ENCODE assay signal across 9 mouse cellular contexts in genomic region chr5:52411567-52411966, GRCm38 (mm10). TPM values are rescaled to one million over a fixed set of nuclear protein-coding genes. Genes with fewer than 3 reads are reported as not detected.
DNase-seq lines count a peak whose midpoint lies in the region; ATAC-seq lines count a peak whose summit lies in the region.
"Had no signal": no experiment of that assay in that cellular context is flagged by ENCODE, and none has a peak within 500 bp of the region (broad histone marks: within the 10 kb centered on the region; RNA-seq: fewer than 3 reads in every experiment).

No protein-coding gene starts in this region.

- no peak overlapping the region for H3K4me2 ChIP-seq in kidney, embryonic 14.5 days (replicated peaks; ENCODE audit: low read depth, low read length)

- no peak overlapping the region for H3K27ac ChIP-seq in kidney, embryonic 14.5 days (ENCODE audit: low read depth, low read length)
- H3K27ac ChIP-seq in limb, embryonic 10.5 days = no peak overlapping the region

- H3K9me3 ChIP-seq in kidney, embryonic 14.5 days (ENCODE audit: control insufficient read depth, low read length) = no peaks in the 10 kb centered on the region
- no peaks in the 10 kb centered on the region for H3K9me3 ChIP-seq in limb, embryonic 10.5 days (replicated peaks)

- H3K27me3 ChIP-seq in kidney, embryonic 14.5 days (ENCODE audit: control insufficient read depth, insufficient read depth, low read length) = no peaks in the 10 kb centered on the region
- no peaks in the 10 kb centered on the region for H3K27me3 ChIP-seq in limb, embryonic 10.5 days (ENCODE audit: low read depth, poor library complexity, severe bottlenecking)

- ATAC-seq in kidney, embryonic 14.5 days (ENCODE audit: low FRiP score, low TSS enrichment) = 0 out of 2 replicates have a peak, but pooled peaks have one; percentile 35
- ATAC-seq in megakaryocyte, adult 5-6 weeks (ENCODE audit: poor library complexity, severe bottlenecking) = no peak

- DNase-seq in kidney, adult 9 months = no peak
- peak; percentile 45 for DNase-seq in 3T3-L1 (ENCODE audit: low read depth, low spot score)
- DNase-seq in R1 (ENCODE audit: low read depth, low spot score) = peak; percentile 48
- peak; percentile 70 for DNase-seq in limb, embryonic 10.5 days (ENCODE audit: low spot score)
- no peak for DNase-seq in T-cell, adult 2 months (ENCODE audit: low spot score)
- DNase-seq in urinary bladder, postnatal 10 days (ENCODE audit: low spot score) = no peak
- DNase-seq: cerebellum, adult 2 months had no signal

- H3K9ac ChIP-seq in kidney, embryonic 14.5 days (ENCODE audit: low read depth, low read length) = no peak overlapping the region

- H3K36me3 ChIP-seq in kidney, embryonic 14.5 days (ENCODE audit: control insufficient read depth, insufficient read depth, low read length) = no peaks in the 10 kb centered on the region
- no peaks in the 10 kb centered on the region for H3K36me3 ChIP-seq in limb, embryonic 10.5 days

- 63% methylated on average over 3 of the region's 3 CpGs for WGBS in kidney, embryonic 14.5 days
- WGBS in limb, embryonic 10.5 days = 66% methylated on average over 3 of the region's 3 CpGs

- no peaks in the 10 kb centered on the region for H3K4me1 ChIP-seq in kidney, embryonic 14.5 days (ENCODE audit: control insufficient read depth, insufficient read depth, low read length)
- no peaks in the 10 kb centered on the region; the same call in 1 of the 2 replicates for H3K4me1 ChIP-seq in limb, embryonic 10.5 days

- no peak overlapping the region for H3K4me3 ChIP-seq in kidney, embryonic 14.5 days (ENCODE audit: low read length)
- H3K4me3 ChIP-seq in limb, embryonic 10.5 days = no peak overlapping the region

RNA-seq across cellular contexts. Expression of gene Sod3, which starts 48.0 kb away (rescaled TPM):
- polyA plus RNA-seq in kidney, embryonic 14.5 days (2014; fragmentation: Nextera tagmentation; extraction: Ambion mirVana) = 2.1 and 4.5 TPM in 2 replicates
- 0.05 TPM in 1 of 2 replicates, not detected in the other for polyA plus RNA-seq in limb, embryonic 10.5 days (2016; fragmentation: Nextera tagmentation; extraction: Ambion mirVana)
- 0.07 and 0.11 TPM in 2 replicates for total RNA-seq in megakaryocyte, adult 5-6 weeks (2015)
- not detected in 2 replicates for total RNA-seq in megakaryocyte, adult 5-6 weeks (2017)

RNA-seq across cellular contexts. Expression of gene Ccdc149, which starts 59.8 kb away (rescaled TPM):
- polyA plus RNA-seq in kidney, embryonic 14.5 days (2014; fragmentation: Nextera tagmentation; extraction: Ambion mirVana) = 1.8 and 2.1 TPM in 2 replicates
- 0.23 and 0.64 TPM in 2 replicates for polyA plus RNA-seq in limb, embryonic 10.5 days (2016; fragmentation: Nextera tagmentation; extraction: Ambion mirVana)
- 0.09 TPM in 1 of 2 replicates, not detected in the other for total RNA-seq in megakaryocyte, adult 5-6 weeks (2015)
- not detected in 2 replicates for total RNA-seq in megakaryocyte, adult 5-6 weeks (2017)

Comparison
In these comparisons a context has a peak if more than half of its experiments do, and no peak if none do; other contexts are left out.
1. DNase-seq: peak in 3T3-L1 (single experiment), R1 (single experiment) and limb, embryonic 10.5 days (single experiment); none in kidney, adult 9 months (single experiment), T-cell, adult 2 months (single experiment) and urinary bladder, postnatal 10 days (single experiment).